Mouse (Mus musculus): Measurements from ENCODE around the gene Rreb1. TPM values are rescaled to one million over a fixed set of nuclear protein-coding genes. Genes with fewer than 3 reads are reported as not detected.
A peak's percentile ranks its signal among the peaks of the same experiment; 100 is the strongest.

Rreb1 gene
- polyA plus RNA-seq, 1 experiment from 2014 or later, result 5.8 TPM

GRCm38 (mm10) chr13:37969337-37969736 lies 191.1 kb downstream of the Rreb1 start:
- ATAC-seq (ENCODE audit: low FRiP score), result 0 out of 2 replicates have a peak, but pooled peaks have one; percentile 42
- Histone ChIP-seq H3K4me3 (replicated peaks; ENCODE audit: low read length) (no peak overlapping the region), H3K27ac (no peak overlapping the region), H3K4me2 (replicated peaks) (peak overlapping the region; percentile 30), H3K9ac (no peak overlapping the region), H3K9me3 (ENCODE audit: control insufficient read depth, low read length) (no peaks in the 10 kb centered on the region), H3K36me3 (replicated peaks; ENCODE audit: control insufficient read depth, insufficient read depth) (no peaks in the 10 kb centered on the region), H3K27me3 (ENCODE audit: control insufficient read depth, insufficient read depth, low read length) (no peaks in the 10 kb centered on the region), H3K4me1 (replicated peaks; ENCODE audit: control insufficient read depth, insufficient read depth, low read length) (0 out of 2 replicates have a peak, but pooled peaks cover 9% of the 10 kb centered on the region)
- 8% methylated on average over 14 of the region's 14 CpGs for WGBS
- peak; percentile 83 for DNase-seq (ENCODE audit: low spot score)

GRCm38 (mm10) chr13:37969988-37970387 lies 191.8 kb downstream of the Rreb1 start:
- no peaks in the 10 kb centered on the region for H3K9me3 ChIP-seq (ENCODE audit: control insufficient read depth, low read length)
- no peak overlapping the region for H3K9ac ChIP-seq
- no peak overlapping the region for H3K4me3 ChIP-seq (replicated peaks; ENCODE audit: low read length)
- no peak overlapping the region for H3K27ac ChIP-seq
- H3K4me1 ChIP-seq (replicated peaks; ENCODE audit: control insufficient read depth, insufficient read depth, low read length), result 0 out of 2 replicates have a peak, but pooled peaks cover 9% of the 10 kb centered on the region
- H3K4me2 ChIP-seq (replicated peaks), result no peak overlapping the region
- no peaks in the 10 kb centered on the region for H3K36me3 ChIP-seq (replicated peaks; ENCODE audit: control insufficient read depth, insufficient read depth)
- H3K27me3 ChIP-seq (ENCODE audit: control insufficient read depth, insufficient read depth, low read length), result no peaks in the 10 kb centered on the region
- ATAC-seq (ENCODE audit: low FRiP score) (no peak), DNase-seq (ENCODE audit: low spot score) (no peak)
- WGBS, result 69% methylated on average over 8 of the region's 8 CpGs

GRCm38 (mm10) chr13:37970887-37971530 lies 192.8 kb downstream of the Rreb1 start:
- Histone ChIP-seq H3K27me3 (ENCODE audit: control insufficient read depth, insufficient read depth, low read length) (no peaks in the 10 kb centered on the region), H3K4me2 (replicated peaks) (no peak overlapping the region), H3K4me1 (replicated peaks; ENCODE audit: control insufficient read depth, insufficient read depth, low read length) (0 out of 2 replicates have a peak, but pooled peaks cover 9% of the 10 kb centered on the region), H3K27ac (no peak overlapping the region), H3K9ac (no peak overlapping the region), H3K36me3 (replicated peaks; ENCODE audit: control insufficient read depth, insufficient read depth) (peaks cover 2% of the 10 kb centered on the region; the same call in 1 of the 2 replicates), H3K4me3 (replicated peaks; ENCODE audit: low read length) (no peak overlapping the region), H3K9me3 (ENCODE audit: control insufficient read depth, low read length) (no peaks in the 10 kb centered on the region)
- 92% methylated on average over 11 of the region's 11 CpGs for WGBS
- DNase-seq (ENCODE audit: low spot score) (no peak), ATAC-seq (ENCODE audit: low FRiP score) (no peak)

- Histone ChIP-seq H3K9ac (no peak overlapping the region), H3K36me3 (replicated peaks; ENCODE audit: control insufficient read depth, insufficient read depth) (peaks cover 31% of the 10 kb centered on the region), H3K4me1 (replicated peaks; ENCODE audit: control insufficient read depth, insufficient read depth, low read length) (0 out of 2 replicates have a peak, but pooled peaks cover 1% of the 10 kb centered on the region), H3K4me3 (replicated peaks; ENCODE audit: low read length) (no peak overlapping the region), H3K4me2 (replicated peaks) (no peak overlapping the region), H3K9me3 (ENCODE audit: control insufficient read depth, low read length) (no peaks in the 10 kb centered on the region), H3K27ac (no peak overlapping the region), H3K27me3 (ENCODE audit: control insufficient read depth, insufficient read depth, low read length) (no peaks in the 10 kb centered on the region)
- DNase-seq (ENCODE audit: low spot score), result no peak
- no peak for ATAC-seq (ENCODE audit: low FRiP score)
- WGBS, result 92% methylated on average over 6 of the region's 6 CpGs
These were observed 195.8 kb downstream of the Rreb1 start for GRCm38 (mm10) chr13:37974036-37974435.

- 91% methylated on average over 5 of the region's 5 CpGs for WGBS
These were observed 196.5 kb downstream of the Rreb1 start for GRCm38 (mm10) chr13:37974731-37975130.

GRCm38 (mm10) chr13:37979506-37979905 lies 201.3 kb downstream of the Rreb1 start:
- no peaks in the 10 kb centered on the region for H3K27me3 ChIP-seq (ENCODE audit: control insufficient read depth, insufficient read depth, low read length)

More at GRCm38 (mm10) chr13:37974731-37975130, 196.5 kb downstream of the Rreb1 start:
- H3K4me1 ChIP-seq (replicated peaks; ENCODE audit: control insufficient read depth, insufficient read depth, low read length), result no peaks in the 10 kb centered on the region
- no peak for ATAC-seq (ENCODE audit: low FRiP score)
- H3K4me3 ChIP-seq (replicated peaks; ENCODE audit: low read length), result no peak overlapping the region
- H3K27ac ChIP-seq, result no peak overlapping the region
- H3K27me3 ChIP-seq (ENCODE audit: control insufficient read depth, insufficient read depth, low read length), result no peaks in the 10 kb centered on the region
- no peak overlapping the region for H3K9ac ChIP-seq
- H3K36me3 ChIP-seq (replicated peaks; ENCODE audit: control insufficient read depth, insufficient read depth), result peaks cover 38% of the 10 kb centered on the region
- no peak overlapping the region for H3K4me2 ChIP-seq (replicated peaks)
- no peaks in the 10 kb centered on the region for H3K9me3 ChIP-seq (ENCODE audit: control insufficient read depth, low read length)
- no peak for DNase-seq (ENCODE audit: low spot score)

GRCm38 (mm10) chr13:37980346-37980745 lies 202.1 kb downstream of the Rreb1 start:
- no peak overlapping the region for H3K4me3 ChIP-seq (replicated peaks; ENCODE audit: low read length)
- H3K9ac ChIP-seq, result no peak overlapping the region
- whole genome bisulfite sequencing, result 96% methylated on average over 10 of the region's 10 CpGs
- no peak overlapping the region for H3K27ac ChIP-seq
- H3K27me3 ChIP-seq (ENCODE audit: control insufficient read depth, insufficient read depth, low read length), result no peaks in the 10 kb centered on the region
- H3K4me1 ChIP-seq (replicated peaks; ENCODE audit: control insufficient read depth, insufficient read depth, low read length), result no peaks in the 10 kb centered on the region
- no peak overlapping the region for H3K4me2 ChIP-seq (replicated peaks)
- ATAC-seq (ENCODE audit: low FRiP score), result no peak
- no peaks in the 10 kb centered on the region for H3K9me3 ChIP-seq (ENCODE audit: control insufficient read depth, low read length)
- DNase-seq (ENCODE audit: low spot score), result no peak
- peaks cover 92% of the 10 kb centered on the region for H3K36me3 ChIP-seq (replicated peaks; ENCODE audit: control insufficient read depth, insufficient read depth)

More at GRCm38 (mm10) chr13:37979506-37979905, 201.3 kb downstream of the Rreb1 start:
- no peak for DNase-seq (ENCODE audit: low spot score)
- no peak for ATAC-seq (ENCODE audit: low FRiP score)
- H3K9me3 ChIP-seq (ENCODE audit: control insufficient read depth, low read length), result no peaks in the 10 kb centered on the region
- H3K27ac ChIP-seq, result no peak overlapping the region
- WGBS, result 89% methylated on average over 12 of the region's 12 CpGs
- no peak overlapping the region for H3K4me2 ChIP-seq (replicated peaks)
- no peak overlapping the region for H3K9ac ChIP-seq
- H3K36me3 ChIP-seq (replicated peaks; ENCODE audit: control insufficient read depth, insufficient read depth), result peaks cover 85% of the 10 kb centered on the region
- no peaks in the 10 kb centered on the region for H3K4me1 ChIP-seq (replicated peaks; ENCODE audit: control insufficient read depth, insufficient read depth, low read length)
- H3K4me3 ChIP-seq (replicated peaks; ENCODE audit: low read length), result no peak overlapping the region

GRCm38 (mm10) chr13:37981063-37981462 lies 202.9 kb downstream of the Rreb1 start:
- Histone ChIP-seq H3K27me3 (ENCODE audit: control insufficient read depth, insufficient read depth, low read length) (no peaks in the 10 kb centered on the region), H3K9ac (no peak overlapping the region), H3K27ac (no peak overlapping the region), H3K9me3 (ENCODE audit: control insufficient read depth, low read length) (no peaks in the 10 kb centered on the region), H3K4me3 (replicated peaks; ENCODE audit: low read length) (no peak overlapping the region), H3K4me2 (replicated peaks) (no peak overlapping the region), H3K4me1 (replicated peaks; ENCODE audit: control insufficient read depth, insufficient read depth, low read length) (no peaks in the 10 kb centered on the region), H3K36me3 (replicated peaks; ENCODE audit: control insufficient read depth, insufficient read depth) (peaks cover 96% of the 10 kb centered on the region)
- 95% methylated on average over 5 of the region's 5 CpGs for WGBS
- DNase-seq (ENCODE audit: low spot score), result no peak
- no peak for ATAC-seq (ENCODE audit: low FRiP score)

GRCm38 (mm10) chr13:37986166-37986565 lies 208.0 kb downstream of the Rreb1 start:
- 89% methylated on average over 10 of the region's 10 CpGs for WGBS
- ATAC-seq (ENCODE audit: low FRiP score), result no peak

More at GRCm38 (mm10) chr13:37986166-37986565, 208.0 kb downstream of the Rreb1 start:
- no peak overlapping the region for H3K4me3 ChIP-seq (replicated peaks; ENCODE audit: low read length)
- H3K36me3 ChIP-seq (replicated peaks; ENCODE audit: control insufficient read depth, insufficient read depth), result peaks cover 98% of the 10 kb centered on the region
- no peaks in the 10 kb centered on the region for H3K9me3 ChIP-seq (ENCODE audit: control insufficient read depth, low read length)
- no peak for DNase-seq (ENCODE audit: low spot score)
- H3K4me1 ChIP-seq (replicated peaks; ENCODE audit: control insufficient read depth, insufficient read depth, low read length), result no peaks in the 10 kb centered on the region
- H3K27me3 ChIP-seq (ENCODE audit: control insufficient read depth, insufficient read depth, low read length), result no peaks in the 10 kb centered on the region
- H3K27ac ChIP-seq, result no peak overlapping the region
- no peak overlapping the region for H3K9ac ChIP-seq
- H3K4me2 ChIP-seq (replicated peaks), result no peak overlapping the region
